Mouse (Mus musculus) forebrain, embryonic 14.5 days (tissue): ENCODE data around the gene Pld3. TPM values are rescaled to one million over a fixed set of nuclear protein-coding genes. Genes with fewer than 3 reads are reported as not detected.
A peak's percentile ranks its signal among the peaks of the same experiment; 100 is the strongest.

ENCODE experiments used
- ATAC-seq: fragments of 200-750 bp; cut with Nextera tagmentation; 2 replicates; pipeline ENCODE4 v1.8.0; 2017; ENCODE audit warnings: mild to moderate bottlenecking, moderate library complexity
- DNase-seq: peaks from one replicate; pipeline ENCODE4 v3.0.0-alpha.2; 2015; ENCODE audit warnings: low spot score
- H3K27ac ChIP-seq: fragments of 300-500 bp; sonication (generic); 2 replicates; pipeline ENCODE4 v1.5.1; 2014; ENCODE audit warnings: low read depth, mild to moderate bottlenecking, control low read depth, low read length, moderate library complexity
- H3K27me3 ChIP-seq: fragments of 300-500 bp; sonication (generic); replicated peaks from 2 replicates; pipeline ENCODE4 v1.6.1; 2014; ENCODE audit warnings: low read length, control low read depth, mixed read lengths; ENCODE audit not compliant: control insufficient read depth, insufficient read depth
- H3K36me3 ChIP-seq: fragments of 300-500 bp; sonication (generic); 2 replicates; pipeline ENCODE4 v1.6.1; 2014; ENCODE audit warnings: low read length, control low read depth; ENCODE audit not compliant: control insufficient read depth, insufficient read depth
- H3K4me1 ChIP-seq: fragments of 300-500 bp; sonication (generic); 2 replicates; pipeline ENCODE4 v1.6.1; 2014; ENCODE audit warnings: antibody characterized with exemption, low read length, control low read depth; ENCODE audit not compliant: control insufficient read depth, insufficient read depth
- H3K4me2 ChIP-seq: fragments of 300-500 bp; sonication (generic); 2 replicates; pipeline ENCODE4 v1.6.1; 2014; ENCODE audit warnings: mild to moderate bottlenecking, control low read depth, low read length
- H3K4me3 ChIP-seq: fragments of 300-500 bp; sonication (generic); 2 replicates; pipeline ENCODE4 v1.5.1; 2014; ENCODE audit warnings: low read depth, low read length, control low read depth
- H3K9ac ChIP-seq: fragments of 300-500 bp; sonication (generic); 2 replicates; pipeline ENCODE4 v1.6.1; 2014; ENCODE audit warnings: mild to moderate bottlenecking, low read length, control low read depth, moderate library complexity
- H3K9me3 ChIP-seq: fragments of 300-500 bp; sonication (generic); replicated peaks from 2 replicates; pipeline ENCODE4 v1.6.1; 2016; ENCODE audit warnings: low read length, control low read depth, mixed read lengths; ENCODE audit not compliant: control insufficient read depth
- WGBS: fragments of 180-500 bp; shearing (Covaris S2); extraction: QIAGEN DNeasy Blood & Tissue Kit; methylation state at CpG from one replicate; pipeline ENCODE4 v1.1.7; 2014; 5-methylcytosine and 5-hydroxymethylcytosine counted together
- polyA plus RNA-seq: library from polyadenylated mRNA; unstranded; fragments of >200 nt; fragmentation: Nextera tagmentation; extraction: Ambion mirVana; gene quantifications from 2 replicates; pipeline ENCODE4 v1.2.1, GENCODE M21; 2014

Gene Pld3
- polyA plus RNA-seq, 1 experiment from 2014 or later, result 98.6 TPM

GRCm38 (mm10) chr7:27522967-27523366 is 30.1 kb downstream of the Pld3 start, which contains the start of gene Hipk4:
Gene Hipk4, plus strand, starts transcription at chr7:27523267.
- Histone ChIP-seq H3K27ac (no peak within 1 kb of the TSS), H3K4me2 (no peak within 1 kb of the TSS), H3K9ac (no peak within 1 kb of the TSS), H3K4me1 (no peaks in the 10 kb centered on the region), H3K36me3 (no peaks in the 10 kb centered on the region), H3K4me3 (no peak within 1 kb of the TSS), H3K9me3 (no peaks in the 10 kb centered on the region), H3K27me3 (no peaks in the 10 kb centered on the region)
- ATAC-seq, result no peak
- WGBS, result 59% methylated on average over 5 of the region's 5 CpGs
- DNase-seq, result no peak

DNA sequence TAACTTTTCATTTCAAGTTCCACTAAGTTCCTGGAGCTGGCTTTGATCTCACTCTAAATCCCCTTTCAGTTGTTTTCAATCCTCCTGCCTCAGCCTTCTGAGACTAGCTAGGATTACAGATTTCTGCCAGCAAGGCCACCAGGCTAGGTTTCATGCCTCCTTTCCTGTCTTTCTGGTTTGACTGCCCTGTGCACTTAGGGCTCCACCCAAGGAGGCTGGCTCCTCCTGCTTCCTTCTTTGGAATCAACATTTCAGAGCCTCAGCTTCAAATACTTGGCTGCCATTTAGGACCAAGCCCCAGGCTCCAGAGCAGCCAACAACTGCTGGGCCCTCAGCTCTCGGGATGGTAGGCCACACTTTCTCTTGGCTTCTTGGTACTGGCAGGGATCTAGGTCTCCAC is 32.4 kb downstream of the Pld3 start:
- Histone ChIP-seq H3K27ac (no peak overlapping the region), H3K9ac (no peak overlapping the region), H3K4me3 (no peak overlapping the region), H3K9me3 (no peaks in the 10 kb centered on the region), H3K4me1 (no peaks in the 10 kb centered on the region), H3K4me2 (no peak overlapping the region), H3K36me3 (no peaks in the 10 kb centered on the region), H3K27me3 (no peaks in the 10 kb centered on the region)
- ATAC-seq (no peak), DNase-seq (no peak)
- WGBS, result 84% methylated on average over 1 of the region's 1 CpGs

DNA sequence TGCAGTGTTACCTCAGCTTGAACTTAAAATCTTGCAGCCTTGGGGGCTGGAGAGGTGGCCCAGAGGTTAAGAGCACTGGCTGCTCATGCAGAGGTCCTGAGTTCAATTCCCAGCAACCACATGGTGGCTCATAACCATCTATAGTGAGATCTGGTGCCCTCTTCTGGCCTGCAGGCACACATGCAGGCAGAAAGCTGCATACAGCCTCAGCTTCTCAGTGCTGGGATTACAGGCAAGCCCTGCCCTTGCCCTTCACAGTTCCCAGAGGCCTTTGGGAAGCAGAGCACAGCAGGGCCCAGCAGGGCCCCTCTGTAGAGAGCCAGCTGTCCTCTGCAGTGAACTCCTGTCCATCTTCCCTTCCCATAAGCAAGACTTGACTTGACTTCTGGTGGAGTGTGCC is 32.9 kb downstream of the Pld3 start:
- no peak for ATAC-seq
- no peak overlapping the region for H3K4me2 ChIP-seq
- H3K4me1 ChIP-seq, result no peaks in the 10 kb centered on the region
- no peaks in the 10 kb centered on the region for H3K27me3 ChIP-seq
- H3K4me3 ChIP-seq, result no peak overlapping the region
- H3K36me3 ChIP-seq, result no peaks in the 10 kb centered on the region
- no peaks in the 10 kb centered on the region for H3K9me3 ChIP-seq
- DNase-seq, result no peak
- no peak overlapping the region for H3K9ac ChIP-seq
- no peak overlapping the region for H3K27ac ChIP-seq

DNA sequence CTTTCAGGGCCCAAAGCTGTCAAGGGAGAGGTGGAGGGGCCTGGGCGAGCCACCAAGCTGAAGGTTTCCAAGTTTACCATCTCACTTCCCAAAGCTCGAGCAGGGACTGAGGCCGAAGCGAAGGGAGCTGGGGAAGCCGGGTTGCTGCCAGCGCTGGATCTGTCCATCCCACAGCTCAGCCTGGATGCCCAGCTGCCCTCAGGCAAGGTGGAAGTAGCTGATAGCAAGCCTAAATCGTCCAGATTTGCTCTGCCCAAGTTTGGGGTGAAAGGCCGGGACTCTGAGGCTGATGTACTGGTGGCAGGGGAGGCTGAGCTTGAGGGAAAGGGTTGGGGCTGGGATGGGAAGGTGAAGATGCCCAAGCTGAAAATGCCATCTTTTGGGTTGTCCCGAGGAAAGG is 34.7 kb downstream of the Pld3 start:
- H3K4me1 ChIP-seq, result no peaks in the 10 kb centered on the region
- H3K27me3 ChIP-seq, result no peaks in the 10 kb centered on the region
- H3K36me3 ChIP-seq, result no peaks in the 10 kb centered on the region
- DNase-seq (no peak), ATAC-seq (no peak)
- 85% methylated on average over 9 of the region's 9 CpGs for WGBS
- no peaks in the 10 kb centered on the region for H3K9me3 ChIP-seq
- H3K9ac ChIP-seq, result no peak overlapping the region
- no peak overlapping the region for H3K4me2 ChIP-seq
- no peak overlapping the region for H3K27ac ChIP-seq
- H3K4me3 ChIP-seq, result no peak overlapping the region

DNA sequence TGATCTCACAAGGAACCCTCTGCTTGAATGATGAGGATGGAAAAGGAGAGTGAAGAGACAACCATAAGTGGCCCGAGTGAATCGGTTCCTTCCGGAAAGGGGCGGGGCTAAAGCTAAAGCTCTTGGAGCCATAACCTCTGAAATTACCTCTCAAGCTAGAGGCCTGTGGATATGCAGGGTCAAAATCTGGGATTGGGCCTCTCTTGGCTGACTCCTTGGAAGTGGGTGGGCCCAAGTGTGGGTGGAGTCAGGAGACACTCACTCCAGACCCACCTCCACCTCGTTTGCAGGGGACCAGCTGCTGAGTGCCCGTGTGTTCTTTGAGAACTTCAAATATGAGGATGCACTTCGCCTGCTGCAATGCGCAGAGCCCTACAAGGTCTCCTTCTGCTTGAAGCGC is 38.1 kb downstream of the Pld3 start:
- WGBS, result 75% methylated on average over 9 of the region's 9 CpGs
- no peaks in the 10 kb centered on the region for H3K4me1 ChIP-seq
- H3K4me2 ChIP-seq, result no peak overlapping the region
- no peaks in the 10 kb centered on the region for H3K27me3 ChIP-seq
- H3K4me3 ChIP-seq, result no peak overlapping the region
- H3K9me3 ChIP-seq, result no peaks in the 10 kb centered on the region
- no peak for DNase-seq
- no peak overlapping the region for H3K27ac ChIP-seq
- no peak for ATAC-seq
- no peaks in the 10 kb centered on the region for H3K36me3 ChIP-seq
- no peak overlapping the region for H3K9ac ChIP-seq

DNA sequence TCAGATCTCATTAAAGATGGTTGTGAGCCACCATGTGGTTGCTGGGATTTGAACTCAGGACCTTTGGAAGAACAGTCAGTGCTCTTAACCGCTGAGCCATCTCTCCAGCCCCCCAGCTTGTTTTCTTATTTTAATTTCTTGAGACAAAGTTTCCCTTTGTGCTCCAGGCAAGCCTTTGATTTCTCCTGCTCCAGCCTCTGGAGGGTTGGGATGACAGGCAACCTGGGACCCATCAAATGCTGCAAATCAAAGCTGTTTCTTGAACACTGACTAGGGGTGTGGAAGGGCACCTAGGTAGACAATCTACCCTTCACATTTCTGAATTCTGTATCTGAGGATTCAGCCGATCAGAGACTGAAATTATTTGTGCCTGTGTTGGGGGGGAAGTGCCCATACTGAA is 42.2 kb downstream of the Pld3 start:
- no peak overlapping the region for H3K9ac ChIP-seq
- H3K4me3 ChIP-seq, result no peak overlapping the region
- ATAC-seq, result no peak
- WGBS, result 87% methylated on average over 2 of the region's 2 CpGs
- no peaks in the 10 kb centered on the region for H3K36me3 ChIP-seq
- peaks cover 5% of the 10 kb centered on the region; the same call in 1 of the 2 replicates for H3K4me1 ChIP-seq
- H3K27ac ChIP-seq, result no peak overlapping the region
- no peaks in the 10 kb centered on the region for H3K27me3 ChIP-seq
- H3K9me3 ChIP-seq, result no peaks in the 10 kb centered on the region
- no peak for DNase-seq
- H3K4me2 ChIP-seq, result no peak overlapping the region

- Histone ChIP-seq H3K27ac (peak overlapping the region; percentile 92; the same call in 1 of the 2 replicates), H3K4me3 (peak overlapping the region; percentile 47; the same call in 1 of the 2 replicates)
- 25% methylated on average over 6 of the region's 6 CpGs for WGBS
These were observed 44.4 kb downstream of the Pld3 start for GRCm38 (mm10) chr7:27508648-27509005.

GRCm38 (mm10) chr7:27507711-27508647 is 45.0 kb downstream of the Pld3 start:
- Histone ChIP-seq H3K4me1 (peaks cover 5% of the 10 kb centered on the region; the same call in 1 of the 2 replicates), H3K36me3 (no peaks in the 10 kb centered on the region), H3K9ac (peak overlapping the region; percentile 66), H3K4me3 (peak overlapping the region; percentile 47), H3K9me3 (no peaks in the 10 kb centered on the region), H3K27me3 (no peaks in the 10 kb centered on the region), H3K4me2 (peak overlapping the region; percentile 63), H3K27ac (peak overlapping the region; percentile 92)
- under 1% methylated on average over 54 of the region's 54 CpGs for WGBS
- DNase-seq (peak; percentile 96), ATAC-seq (peak; percentile 93)

More at GRCm38 (mm10) chr7:27508648-27509005, 44.4 kb downstream of the Pld3 start:
- H3K36me3 ChIP-seq, result no peaks in the 10 kb centered on the region
- ATAC-seq (peak; percentile 30), DNase-seq (peak; percentile 68)
- H3K4me2 ChIP-seq, result peak overlapping the region; percentile 63
- no peaks in the 10 kb centered on the region for H3K9me3 ChIP-seq
- no peak overlapping the region for H3K9ac ChIP-seq
- H3K27me3 ChIP-seq, result no peaks in the 10 kb centered on the region
- H3K4me1 ChIP-seq, result peaks cover 5% of the 10 kb centered on the region; the same call in 1 of the 2 replicates

GRCm38 (mm10) chr7:27506765-27507370 is 46.1 kb downstream of the Pld3 start:
- Histone ChIP-seq H3K9me3 (no peaks in the 10 kb centered on the region), H3K4me3 (no peak overlapping the region), H3K9ac (no peak overlapping the region), H3K27me3 (no peaks in the 10 kb centered on the region), H3K4me2 (peak overlapping the region; percentile 63), H3K4me1 (peaks cover 5% of the 10 kb centered on the region; the same call in 1 of the 2 replicates), H3K36me3 (no peaks in the 10 kb centered on the region), H3K27ac (no peak overlapping the region)
- DNase-seq (no peak), ATAC-seq (no peak)
- WGBS, result 51% methylated on average over 9 of the region's 9 CpGs
